Mouse (Mus musculus): ENCODE results near the gene Gm21969. TPM values are rescaled to one million over a fixed set of nuclear protein-coding genes. Genes with fewer than 3 reads are reported as not detected.
A peak's percentile ranks its signal among the peaks of the same experiment; 100 is the strongest.

Gm21969 gene
- polyA plus RNA-seq, 1 experiment from 2014 or later = not detected

DNA sequence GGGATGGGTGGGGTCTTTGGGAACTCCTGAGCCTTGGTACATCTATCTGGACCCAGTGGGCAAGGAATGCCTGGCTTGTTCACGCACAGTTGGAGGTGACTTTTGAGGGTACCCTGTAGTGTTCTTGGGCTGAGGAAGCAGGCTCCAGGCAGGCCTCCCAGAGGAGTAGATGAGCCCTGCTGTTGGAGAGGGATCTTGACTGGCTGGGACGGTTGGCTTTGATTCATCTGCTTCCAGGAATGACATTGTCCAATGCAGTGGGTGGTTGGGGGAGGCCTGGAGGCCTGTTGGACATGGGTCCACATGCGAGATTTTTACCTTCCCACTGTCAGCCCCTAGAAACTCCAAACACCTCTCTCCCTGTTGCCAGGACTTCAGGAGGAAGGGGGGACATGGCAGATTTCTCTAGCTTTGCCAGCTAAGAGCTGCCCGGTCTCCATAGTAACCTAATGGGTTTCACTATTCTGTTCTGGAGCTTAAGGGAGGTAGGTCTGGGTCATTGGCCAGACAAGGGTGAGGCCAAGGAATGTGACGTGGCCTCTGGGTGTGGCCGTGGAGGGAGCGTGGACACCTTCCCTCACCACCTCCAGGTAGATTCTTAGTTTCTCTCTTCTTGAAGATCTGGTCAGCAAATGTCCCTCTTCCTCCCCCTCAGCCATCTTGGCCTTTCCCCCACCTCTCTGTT lies 28.7 kb downstream of the Gm21969 start:
- WGBS = 84% methylated on average over 7 of the region's 7 CpGs
- H3K9me3 ChIP-seq (ENCODE audit: control insufficient read depth, low read length) = no peaks in the 10 kb centered on the region
- no peaks in the 10 kb centered on the region for H3K4me1 ChIP-seq (replicated peaks; ENCODE audit: control insufficient read depth, insufficient read depth, low read length)
- H3K4me3 ChIP-seq (ENCODE audit: low read depth, low read length) = no peak overlapping the region
- DNase-seq (ENCODE audit: low spot score) (no peak), ATAC-seq (replicated peaks; ENCODE audit: low FRiP score, low TSS enrichment, low read depth) (no peak)
- 0 out of 2 replicates have a peak, but pooled peaks cover 7% of the 10 kb centered on the region for H3K36me3 ChIP-seq (ENCODE audit: control insufficient read depth, insufficient read depth, low read length)
- H3K27ac ChIP-seq (ENCODE audit: low read depth) = no peak overlapping the region
- H3K4me2 ChIP-seq (ENCODE audit: low read length) = no peak overlapping the region
- 0 out of 2 replicates have a peak, but pooled peaks cover 5% of the 10 kb centered on the region for H3K27me3 ChIP-seq (replicated peaks; ENCODE audit: control insufficient read depth, insufficient read depth, low read length)
- H3K9ac ChIP-seq (ENCODE audit: low read length) = no peak overlapping the region

DNA sequence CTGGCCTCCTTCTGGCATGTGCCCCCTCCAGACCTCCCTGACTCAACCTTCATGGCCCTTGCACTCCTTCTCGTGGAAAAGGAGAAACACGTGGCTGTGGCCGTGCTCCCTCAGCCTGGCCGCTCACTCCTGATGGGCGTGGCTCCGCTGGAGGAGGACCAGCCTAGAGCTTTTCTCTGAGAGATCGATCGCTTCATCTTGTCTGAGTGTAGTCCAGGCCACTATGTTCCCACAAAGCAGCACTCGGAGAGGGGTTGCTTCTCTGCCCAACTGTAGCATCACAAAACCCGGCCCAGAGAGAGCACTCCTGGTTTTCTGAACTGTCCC lies 29.2 kb downstream of the Gm21969 start:
- H3K27ac ChIP-seq (ENCODE audit: low read depth) = no peak overlapping the region
- H3K36me3 ChIP-seq (ENCODE audit: control insufficient read depth, insufficient read depth, low read length) = 0 out of 2 replicates have a peak, but pooled peaks cover 7% of the 10 kb centered on the region
- no peaks in the 10 kb centered on the region for H3K9me3 ChIP-seq (ENCODE audit: control insufficient read depth, low read length)
- H3K4me2 ChIP-seq (ENCODE audit: low read length) = no peak overlapping the region
- no peak overlapping the region for H3K9ac ChIP-seq (ENCODE audit: low read length)
- WGBS = 81% methylated on average over 10 of the region's 10 CpGs
- H3K4me3 ChIP-seq (ENCODE audit: low read depth, low read length) = no peak overlapping the region
- ATAC-seq (replicated peaks; ENCODE audit: low FRiP score, low TSS enrichment, low read depth) (no peak), DNase-seq (ENCODE audit: low spot score) (no peak)
- H3K27me3 ChIP-seq (replicated peaks; ENCODE audit: control insufficient read depth, insufficient read depth, low read length) = 0 out of 2 replicates have a peak, but pooled peaks cover 5% of the 10 kb centered on the region
- no peaks in the 10 kb centered on the region for H3K4me1 ChIP-seq (replicated peaks; ENCODE audit: control insufficient read depth, insufficient read depth, low read length)

DNA sequence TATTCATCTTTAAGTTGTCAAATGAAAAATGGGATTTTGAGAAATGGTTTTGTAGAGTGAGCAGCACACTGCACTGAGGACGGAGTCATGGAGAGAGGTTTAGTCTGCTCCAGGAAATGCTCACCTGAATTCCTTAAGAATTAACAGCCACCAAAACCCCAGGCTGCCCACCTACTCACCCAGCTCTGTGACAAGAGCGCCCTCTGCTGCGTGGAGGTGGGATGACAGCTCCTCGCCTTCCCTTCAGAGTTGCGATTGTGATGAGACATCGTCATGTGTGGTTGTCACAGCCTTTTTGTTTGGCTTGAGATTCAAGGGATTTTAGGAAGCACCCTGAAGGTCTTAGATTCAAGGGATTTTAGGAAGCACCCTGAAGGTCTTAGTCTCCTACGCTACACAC lies 33.4 kb downstream of the Gm21969 start:
- WGBS = 31% methylated on average over 7 of the region's 7 CpGs
- Histone ChIP-seq H3K9me3 (ENCODE audit: control insufficient read depth, low read length) (no peaks in the 10 kb centered on the region), H3K27ac (ENCODE audit: low read depth) (no peak overlapping the region), H3K4me1 (replicated peaks; ENCODE audit: control insufficient read depth, insufficient read depth, low read length) (0 out of 2 replicates have a peak, but pooled peaks cover 4% of the 10 kb centered on the region), H3K4me3 (ENCODE audit: low read depth, low read length) (no peak overlapping the region), H3K4me2 (ENCODE audit: low read length) (no peak overlapping the region), H3K27me3 (replicated peaks; ENCODE audit: control insufficient read depth, insufficient read depth, low read length) (peaks cover 13% of the 10 kb centered on the region), H3K9ac (ENCODE audit: low read length) (no peak overlapping the region), H3K36me3 (ENCODE audit: control insufficient read depth, insufficient read depth, low read length) (0 out of 2 replicates have a peak, but pooled peaks cover 7% of the 10 kb centered on the region)
- ATAC-seq (replicated peaks; ENCODE audit: low FRiP score, low TSS enrichment, low read depth) = no peak
- peak; percentile 94 for DNase-seq (ENCODE audit: low spot score)

DNA sequence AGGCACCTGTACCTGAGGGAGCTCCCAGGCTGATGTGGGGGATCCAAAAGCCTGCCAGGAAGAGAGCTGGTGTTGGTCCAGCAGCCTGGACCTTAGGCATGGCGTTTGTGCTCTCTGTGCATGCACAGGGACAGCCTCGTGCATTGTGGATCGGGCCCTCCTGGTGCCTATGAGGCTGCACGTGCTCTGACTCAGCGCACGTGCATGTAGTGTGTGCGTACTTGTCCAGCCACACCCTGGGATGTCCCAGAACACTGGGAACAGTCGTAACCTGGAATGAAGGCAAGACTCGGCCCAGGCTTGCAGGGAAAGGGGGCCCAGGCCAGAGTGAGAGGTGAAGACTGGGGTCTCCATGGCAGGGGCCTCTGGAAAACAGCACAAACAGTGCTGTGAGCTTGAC lies 34.9 kb downstream of the Gm21969 start:
- 86% methylated on average over 9 of the region's 9 CpGs for WGBS
- no peak for ATAC-seq (replicated peaks; ENCODE audit: low FRiP score, low TSS enrichment, low read depth)
- no peak for DNase-seq (ENCODE audit: low spot score)
- peaks cover 11% of the 10 kb centered on the region; the same call in 1 of the 2 replicates for H3K4me1 ChIP-seq (replicated peaks; ENCODE audit: control insufficient read depth, insufficient read depth, low read length)
- no peaks in the 10 kb centered on the region for H3K9me3 ChIP-seq (ENCODE audit: control insufficient read depth, low read length)
- no peak overlapping the region for H3K4me2 ChIP-seq (ENCODE audit: low read length)
- H3K27me3 ChIP-seq (replicated peaks; ENCODE audit: control insufficient read depth, insufficient read depth, low read length) = peaks cover 24% of the 10 kb centered on the region
- H3K4me3 ChIP-seq (ENCODE audit: low read depth, low read length) = no peak overlapping the region
- no peak overlapping the region for H3K9ac ChIP-seq (ENCODE audit: low read length)
- no peak overlapping the region for H3K27ac ChIP-seq (ENCODE audit: low read depth)
- H3K36me3 ChIP-seq (ENCODE audit: control insufficient read depth, insufficient read depth, low read length) = 0 out of 2 replicates have a peak, but pooled peaks cover 7% of the 10 kb centered on the region

DNA sequence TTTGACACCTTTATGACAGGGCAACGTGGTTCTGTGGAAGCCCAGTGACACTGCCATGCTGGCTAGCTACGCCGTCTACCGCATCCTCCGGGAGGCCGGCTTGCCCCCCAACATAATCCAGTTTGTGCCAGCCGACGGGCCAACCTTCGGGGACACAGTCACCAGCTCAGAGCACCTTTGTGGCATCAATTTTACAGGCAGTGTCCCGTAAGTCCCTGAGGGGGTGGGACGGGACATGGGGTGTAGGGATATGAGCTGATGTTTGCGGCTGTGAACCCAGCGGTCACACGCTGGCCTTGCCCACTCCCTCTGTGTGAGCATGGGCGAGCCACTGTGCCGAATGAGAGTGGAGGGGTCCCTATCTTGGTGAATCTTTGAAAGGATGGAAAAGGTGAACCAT lies 35.4 kb downstream of the Gm21969 start:
- Histone ChIP-seq H3K4me3 (ENCODE audit: low read depth, low read length) (no peak overlapping the region), H3K9ac (ENCODE audit: low read length) (no peak overlapping the region), H3K27ac (ENCODE audit: low read depth) (no peak overlapping the region), H3K27me3 (replicated peaks; ENCODE audit: control insufficient read depth, insufficient read depth, low read length) (peaks cover 25% of the 10 kb centered on the region), H3K9me3 (ENCODE audit: control insufficient read depth, low read length) (no peaks in the 10 kb centered on the region), H3K4me1 (replicated peaks; ENCODE audit: control insufficient read depth, insufficient read depth, low read length) (peaks cover 11% of the 10 kb centered on the region; the same call in 1 of the 2 replicates), H3K36me3 (ENCODE audit: control insufficient read depth, insufficient read depth, low read length) (0 out of 2 replicates have a peak, but pooled peaks cover 7% of the 10 kb centered on the region), H3K4me2 (ENCODE audit: low read length) (no peak overlapping the region)
- ATAC-seq (replicated peaks; ENCODE audit: low FRiP score, low TSS enrichment, low read depth) (no peak), DNase-seq (ENCODE audit: low spot score) (no peak)
- 88% methylated on average over 16 of the region's 16 CpGs for WGBS

DNA sequence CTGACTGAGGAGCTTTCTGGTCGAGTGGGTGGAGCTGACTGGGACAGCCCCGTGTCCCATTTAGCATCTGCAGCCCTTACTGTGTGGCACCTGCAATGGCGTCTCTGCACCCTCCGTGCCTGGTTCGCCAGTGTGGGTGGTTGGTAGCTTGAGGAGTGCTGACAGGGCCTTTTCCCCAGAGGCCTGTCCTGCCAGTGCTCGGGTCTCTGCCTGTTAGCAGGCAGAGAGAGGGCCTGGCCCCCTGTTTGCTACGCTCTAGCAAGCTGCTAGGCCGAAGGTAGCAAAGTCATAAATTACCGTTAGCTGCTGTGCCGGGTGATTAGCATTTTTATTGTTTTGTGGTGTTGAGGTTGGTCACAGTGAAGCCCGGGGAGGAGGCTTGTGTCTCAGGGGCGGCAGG lies 36.8 kb downstream of the Gm21969 start:
- H3K9ac ChIP-seq (ENCODE audit: low read length) = no peak overlapping the region
- ATAC-seq (replicated peaks; ENCODE audit: low FRiP score, low TSS enrichment, low read depth) = no peak
- 22% methylated on average over 12 of the region's 12 CpGs for WGBS
- H3K27me3 ChIP-seq (replicated peaks; ENCODE audit: control insufficient read depth, insufficient read depth, low read length) = peaks cover 25% of the 10 kb centered on the region
- H3K27ac ChIP-seq (ENCODE audit: low read depth) = no peak overlapping the region
- peaks cover 11% of the 10 kb centered on the region; the same call in 1 of the 2 replicates for H3K4me1 ChIP-seq (replicated peaks; ENCODE audit: control insufficient read depth, insufficient read depth, low read length)
- DNase-seq (ENCODE audit: low spot score) = no peak
- 0 out of 2 replicates have a peak, but pooled peaks cover 7% of the 10 kb centered on the region for H3K36me3 ChIP-seq (ENCODE audit: control insufficient read depth, insufficient read depth, low read length)
- no peak overlapping the region for H3K4me3 ChIP-seq (ENCODE audit: low read depth, low read length)
- no peaks in the 10 kb centered on the region for H3K9me3 ChIP-seq (ENCODE audit: control insufficient read depth, low read length)
- H3K4me2 ChIP-seq (ENCODE audit: low read length) = no peak overlapping the region

DNA sequence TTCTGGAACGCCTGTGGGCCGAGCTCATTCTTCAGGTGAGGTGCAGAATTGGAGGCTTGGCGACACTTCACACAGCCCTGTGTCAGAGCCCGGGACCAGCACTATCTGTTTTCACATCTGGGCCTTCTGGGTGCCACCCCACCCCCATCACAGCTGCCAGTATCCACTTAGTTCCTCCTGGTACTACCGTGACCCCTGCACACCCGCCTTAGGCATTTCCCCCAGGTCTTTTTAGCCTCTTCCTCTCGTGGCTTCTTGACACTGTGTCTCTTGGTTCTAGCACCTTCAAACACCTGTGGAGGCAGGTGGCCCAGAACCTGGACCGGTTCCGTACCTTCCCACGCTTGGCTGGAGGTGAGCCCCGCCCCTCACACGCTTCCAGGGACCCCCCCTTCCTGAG lies 37.3 kb downstream of the Gm21969 start:
- ATAC-seq (replicated peaks; ENCODE audit: low FRiP score, low TSS enrichment, low read depth) (no peak), DNase-seq (ENCODE audit: low spot score) (no peak)
- Histone ChIP-seq H3K9me3 (ENCODE audit: control insufficient read depth, low read length) (no peaks in the 10 kb centered on the region), H3K27ac (ENCODE audit: low read depth) (no peak overlapping the region), H3K36me3 (ENCODE audit: control insufficient read depth, insufficient read depth, low read length) (0 out of 2 replicates have a peak, but pooled peaks cover 4% of the 10 kb centered on the region), H3K4me3 (ENCODE audit: low read depth, low read length) (no peak overlapping the region), H3K4me2 (ENCODE audit: low read length) (no peak overlapping the region), H3K4me1 (replicated peaks; ENCODE audit: control insufficient read depth, insufficient read depth, low read length) (peaks cover 11% of the 10 kb centered on the region; the same call in 1 of the 2 replicates), H3K9ac (ENCODE audit: low read length) (no peak overlapping the region), H3K27me3 (replicated peaks; ENCODE audit: control insufficient read depth, insufficient read depth, low read length) (peaks cover 25% of the 10 kb centered on the region)
- WGBS = 60% methylated on average over 12 of the region's 12 CpGs

DNA sequence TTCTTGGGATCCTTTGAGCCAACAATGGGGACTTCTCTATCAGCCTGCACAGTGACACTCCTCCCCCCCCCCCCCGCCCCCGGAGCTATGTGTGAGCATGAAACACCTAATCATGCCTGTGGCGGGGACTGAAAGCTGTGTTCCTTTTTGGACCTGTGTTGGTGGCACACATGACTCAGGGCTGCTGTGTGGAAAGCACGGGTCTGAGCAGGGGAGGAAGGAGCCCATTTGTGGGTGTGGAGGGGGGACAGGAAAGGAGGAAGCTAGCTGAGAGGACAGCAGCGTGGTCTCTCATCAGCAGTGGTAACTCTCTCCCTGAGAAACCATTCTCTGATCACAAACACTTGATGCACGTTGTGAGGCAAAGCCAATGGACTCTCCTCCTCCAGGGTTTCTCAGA lies 37.8 kb downstream of the Gm21969 start:
- H3K4me3 ChIP-seq (ENCODE audit: low read depth, low read length) = no peak overlapping the region
- no peak overlapping the region for H3K9ac ChIP-seq (ENCODE audit: low read length)
- 60% methylated on average over 6 of the region's 6 CpGs for WGBS
- ATAC-seq (replicated peaks; ENCODE audit: low FRiP score, low TSS enrichment, low read depth) = no peak
- H3K4me2 ChIP-seq (ENCODE audit: low read length) = no peak overlapping the region
- no peak overlapping the region for H3K27ac ChIP-seq (ENCODE audit: low read depth)
- no peaks in the 10 kb centered on the region for H3K36me3 ChIP-seq (ENCODE audit: control insufficient read depth, insufficient read depth, low read length)
- H3K27me3 ChIP-seq (replicated peaks; ENCODE audit: control insufficient read depth, insufficient read depth, low read length) = peaks cover 25% of the 10 kb centered on the region
- H3K4me1 ChIP-seq (replicated peaks; ENCODE audit: control insufficient read depth, insufficient read depth, low read length) = peaks cover 11% of the 10 kb centered on the region; the same call in 1 of the 2 replicates
- no peaks in the 10 kb centered on the region for H3K9me3 ChIP-seq (ENCODE audit: control insufficient read depth, low read length)
- DNase-seq (ENCODE audit: low spot score) = no peak
